Mouse (Mus musculus) layer of hippocampus, adult 8-10 months (tissue): ENCODE results near the gene Sp6. TPM values are rescaled to one million over a fixed set of nuclear protein-coding genes. Genes with fewer than 3 reads are reported as not detected.

Experiments
- DNase-seq, 2 experiments: peaks; one replicate each; pipeline ENCODE4 v3.0.0; 2022; ENCODE audit warnings: low spot score in 2 of 2
- microRNA-seq, 2 experiments: library from miRNA; unstranded; fragments of <30 nt; microRNA quantifications; one replicate each; pipeline ENCODE4 v1.2.0; 2022
- total RNA-seq, 4 experiments: library from RNA; stranded (reverse); gene quantifications; 2 replicates each; pipeline ENCODE4 v1.2.4; 2022

The Sp6 gene
- total RNA-seq, 4 experiments from 2014 or later, result 0.83 to 1.7 (median 1.5) TPM

- DNase-seq, result no peak
Measured at GRCm38 (mm10) chr11:97050944-97051586, 37.9 kb downstream of the Sp6 start.

GRCm38 (mm10) chr11:97052219-97052646 lies 39.0 kb downstream of the Sp6 start:
- no peak for DNase-seq

GRCm38 (mm10) chr11:97063274-97063920 lies 50.2 kb downstream of the Sp6 start:
- peak in 1 of 2 experiments; percentile 40 for DNase-seq

GRCm38 (mm10) chr11:97063921-97064295 lies 50.7 kb downstream of the Sp6 start:
- no peak for DNase-seq

GRCm38 (mm10) chr11:97065538-97066295 lies 52.5 kb downstream of the Sp6 start:
- DNase-seq, result no peak

- no peak for DNase-seq
Measured at GRCm38 (mm10) chr11:97066656-97067360, 53.6 kb downstream of the Sp6 start.

- DNase-seq, result no peak
Measured at GRCm38 (mm10) chr11:97069333-97069732, 56.1 kb downstream of the Sp6 start.

- no peak for DNase-seq
Measured at GRCm38 (mm10) chr11:97069770-97070169, 56.6 kb downstream of the Sp6 start.

- no peak for DNase-seq
Measured at GRCm38 (mm10) chr11:97071129-97071528, 57.9 kb downstream of the Sp6 start.

GRCm38 (mm10) chr11:97072533-97072932 lies 59.3 kb downstream of the Sp6 start:
- peak in 1 of 2 experiments; percentile 68 for DNase-seq

GRCm38 (mm10) chr11:97074235-97074634 lies 61.0 kb downstream of the Sp6 start:
- no peak for DNase-seq

Small RNA genes within 50 kb of the gene (microRNA-seq; reads per million reads assigned to microRNA genes)
- 1.3 to 1.8 reads per million in 2 experiments for gene Mir8103

Other genes with a start within 250 kb of the Sp6 start
- gene Snx11, start 235.8 kb upstream of the Sp6 start, total RNA-seq, result 10 to 100 TPM; 43.8 to 60.8 (median 54.1) TPM
- gene Cbx1, start 224.3 kb upstream of the Sp6 start, total RNA-seq, result 10 to 100 TPM; 40.1 to 52.0 (median 44.0) TPM
- 100 to 1,000 TPM; 234 to 271 (median 260) TPM for gene Nfe2l1, start 183.4 kb upstream of the Sp6 start, total RNA-seq
- gene Copz2, start 163.5 kb upstream of the Sp6 start, total RNA-seq, result 10 to 100 TPM in 2 of 4 experiments, 1 to 10 TPM in 2; 8.2 to 11.6 (median 9.5) TPM
- 10 to 100 TPM; 33.9 to 49.1 (median 44.8) TPM for gene Cdk5rap3, start 96.9 kb upstream of the Sp6 start, total RNA-seq
- not detected for gene Prr15l, start 85.3 kb upstream of the Sp6 start, total RNA-seq
- 10 to 100 TPM; 38.1 to 41.5 (median 39.6) TPM for gene Pnpo, start 69.4 kb upstream of the Sp6 start, total RNA-seq
- 10 to 100 TPM in 3 of 4 experiments, 1 to 10 TPM in 1; 9.6 to 14.2 (median 11.8) TPM for gene Sp2, start 30.4 kb upstream of the Sp6 start, total RNA-seq
- 1 to 10 TPM; 4.3 to 6.9 (median 6.3) TPM for gene Scrn2, start 16.5 kb downstream of the Sp6 start, total RNA-seq
- 1 to 10 TPM in 2 of 4 experiments, under 1 TPM in 2; 0.87 to 1.9 (median 1.3) TPM for gene Lrrc46, start 28.0 kb downstream of the Sp6 start, total RNA-seq
- gene Mrpl10, start 28.2 kb downstream of the Sp6 start, total RNA-seq, result 10 to 100 TPM; 76.3 to 85.2 (median 77.8) TPM
- gene Osbpl7, start 37.2 kb downstream of the Sp6 start, total RNA-seq, result 10 to 100 TPM; 18.6 to 21.7 (median 20.6) TPM
- gene Tbx21, start 101.9 kb downstream of the Sp6 start, total RNA-seq, result under 1 TPM in 1 of 4 experiments, not detected in 3; 0.18 TPM
- 10 to 100 TPM; 85.9 to 92.0 (median 89.4) TPM for gene Tbkbp1, start 138.1 kb downstream of the Sp6 start, total RNA-seq
- gene Kpnb1, start 174.5 kb downstream of the Sp6 start, total RNA-seq, result 100 to 1,000 TPM; 126 to 131 (median 130) TPM